Mouse (Mus musculus) neural tube, embryonic 10.5 days (tissue): ENCODE data around the gene Rpl7a.
"Not testable (repeated sequence)": the region's sequence is repeated elsewhere in the genome, so short reads cannot be mapped to it uniquely, and the experiment has no call there.

Source experiments
- DNase-seq: peaks from one replicate; pipeline ENCODE4 v3.0.0-alpha.2; 2017; ENCODE audit warnings: low spot score; ENCODE audit errors: extremely low spot score

Gene Rpl7a

GRCm38 (mm10) chr2:26910124-26910993 is at the start of gene Rpl7a, which contains the start of gene Med22:
Gene Rpl7a (plus strand): TSS chr2:26910764.
Gene Med22 (minus strand): TSS chr2:26910677.
- peak; percentile 99 for DNase-seq

DNA sequence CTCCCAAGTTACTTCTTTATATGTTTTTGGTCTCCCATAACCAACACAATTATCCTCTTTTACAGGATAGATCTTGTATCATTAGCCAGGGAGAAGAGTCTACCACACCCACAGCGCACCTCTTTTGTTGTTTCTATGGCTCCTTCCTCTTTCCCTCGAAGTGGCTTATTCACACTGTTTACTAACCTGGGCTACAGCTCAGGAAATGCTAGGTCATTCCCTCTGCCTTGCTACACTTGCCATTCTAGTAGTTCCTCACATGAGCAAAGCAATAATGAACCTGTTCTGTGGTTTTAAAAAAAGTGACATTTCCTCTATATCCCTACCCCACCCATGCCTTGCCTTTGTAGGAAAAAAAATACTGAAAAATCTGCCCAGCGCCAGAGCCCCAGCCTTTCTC is 47.7 kb upstream of the Rpl7a start:
- DNase-seq = no peak

DNA sequence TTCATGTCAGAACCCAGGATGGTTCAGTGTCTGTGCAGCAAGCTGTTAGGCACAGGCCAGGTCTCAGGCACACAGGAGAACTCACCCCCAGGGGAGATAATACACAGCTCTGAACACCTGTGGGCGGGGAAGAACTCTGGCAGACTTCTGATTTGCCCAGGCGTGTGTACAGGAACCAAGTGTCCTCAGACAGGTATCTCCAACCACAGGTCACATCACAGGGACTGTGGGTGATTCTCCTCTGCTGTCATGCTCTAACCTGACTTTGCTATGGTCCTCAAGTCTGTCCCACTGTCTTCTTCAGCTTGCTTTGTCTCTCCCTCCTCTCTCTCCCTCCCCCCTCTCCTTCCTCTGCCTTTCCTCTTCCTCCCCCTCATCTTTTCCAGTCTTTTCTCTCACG is 45.7 kb upstream of the Rpl7a start, which contains the start of gene Abo:
TSS of gene Abo (minus strand) at position 101 of the 400 bp plus-strand sequence.
- no peak for DNase-seq

GRCm38 (mm10) chr2:26870666-26871065 is 39.9 kb upstream of the Rpl7a start:
- no peak for DNase-seq

- no peak for DNase-seq
Measured at GRCm38 (mm10) chr2:26878571-26878970, 32.0 kb upstream of the Rpl7a start.

DNA sequence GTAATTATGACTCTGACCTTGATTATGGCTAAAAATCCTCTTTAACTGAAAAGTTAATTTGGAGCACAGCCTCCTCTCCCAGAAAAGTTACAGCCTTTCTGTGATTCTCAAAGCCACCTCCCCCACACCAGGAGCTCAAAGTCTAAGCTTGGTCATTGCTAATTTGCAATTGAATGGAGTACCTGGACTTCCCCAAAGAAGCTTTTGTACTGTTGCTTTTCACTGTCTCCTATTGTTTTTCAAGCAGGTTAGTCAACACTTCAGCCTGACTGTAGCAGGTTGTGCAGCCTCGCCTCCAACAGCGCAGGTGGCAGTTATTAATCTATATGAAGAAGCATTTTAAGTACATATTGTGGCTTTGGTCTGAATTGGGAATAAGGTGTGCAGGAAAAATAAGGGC is 25.0 kb upstream of the Rpl7a start:
- DNase-seq = not testable (repeated sequence)

- not testable (repeated sequence) for DNase-seq
Measured at GRCm38 (mm10) chr2:26886170-26886569, 24.4 kb upstream of the Rpl7a start.

GRCm38 (mm10) chr2:26895898-26896297 is 14.7 kb upstream of the Rpl7a start:
- DNase-seq = no peak

DNA sequence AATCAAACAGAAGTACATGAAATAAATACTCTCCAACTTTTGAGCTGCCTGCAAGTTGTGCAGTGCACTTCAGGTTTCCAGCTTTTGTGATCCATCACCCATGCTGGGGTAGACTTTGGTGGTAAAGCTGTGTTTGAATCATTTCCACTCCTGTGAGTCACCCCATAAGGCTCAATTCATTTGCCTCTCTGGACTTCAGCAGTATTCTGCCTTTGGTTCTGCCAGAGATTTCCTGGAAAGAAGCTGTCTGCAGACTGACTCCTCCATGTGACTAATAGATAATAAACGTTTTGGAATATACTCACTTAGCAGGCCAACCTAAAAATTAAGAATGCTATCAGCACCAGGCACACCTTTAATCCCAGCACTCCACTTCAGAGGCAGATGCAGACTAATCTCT is 9.8 kb upstream of the Rpl7a start:
- DNase-seq = no peak

GRCm38 (mm10) chr2:26901834-26902400 is 8.6 kb upstream of the Rpl7a start:
- DNase-seq = no peak

GRCm38 (mm10) chr2:26902467-26903220 is 7.9 kb upstream of the Rpl7a start, which contains the start of gene Surf6:
Gene Surf6 (minus strand): TSS chr2:26902879.
- DNase-seq = peak; percentile 98

GRCm38 (mm10) chr2:26903311-26903710 is 7.3 kb upstream of the Rpl7a start:
- no peak for DNase-seq

- no peak for DNase-seq
Measured at GRCm38 (mm10) chr2:26905936-26906335, 4.6 kb upstream of the Rpl7a start.

DNA sequence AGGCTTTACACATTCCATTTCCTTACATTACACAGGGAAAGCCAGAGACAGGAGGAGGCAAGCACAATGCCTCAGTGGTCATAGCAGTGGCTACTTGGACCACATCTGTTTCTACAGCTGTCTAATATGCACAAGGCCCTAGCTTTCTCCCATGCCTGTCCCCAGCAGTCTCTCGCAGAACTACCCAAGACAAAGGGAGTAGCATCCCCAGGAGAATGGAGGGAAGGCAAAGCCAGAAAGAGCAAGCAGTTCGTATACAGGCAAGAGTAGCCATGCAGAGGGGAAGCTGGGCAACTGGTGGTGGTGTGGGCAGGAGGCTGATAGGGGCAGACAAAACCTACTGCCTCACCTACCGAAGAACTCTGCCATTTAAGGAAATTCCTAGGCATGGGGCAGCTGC is 4.1 kb upstream of the Rpl7a start:
- DNase-seq = no peak

DNA sequence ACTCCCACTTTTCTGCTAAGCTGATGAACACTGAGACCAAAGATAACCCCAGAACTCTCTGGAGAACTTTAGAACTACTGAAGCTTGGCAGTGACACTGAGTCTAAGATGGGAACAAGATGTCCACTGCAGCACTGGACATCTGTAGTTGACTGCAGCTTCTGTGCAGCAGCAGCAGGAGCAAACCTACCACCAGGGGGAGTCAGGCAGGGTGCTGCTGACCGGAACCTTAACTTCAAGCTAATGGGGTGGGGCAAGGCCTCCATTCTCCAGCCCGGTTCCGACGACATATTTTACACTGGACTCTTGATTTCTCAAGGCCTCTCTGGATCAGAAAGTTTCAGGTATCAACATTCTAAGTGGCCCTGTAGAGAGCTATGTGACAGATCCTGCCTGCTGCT is 3.5 kb upstream of the Rpl7a start:
- DNase-seq = peak; percentile 39

DNA sequence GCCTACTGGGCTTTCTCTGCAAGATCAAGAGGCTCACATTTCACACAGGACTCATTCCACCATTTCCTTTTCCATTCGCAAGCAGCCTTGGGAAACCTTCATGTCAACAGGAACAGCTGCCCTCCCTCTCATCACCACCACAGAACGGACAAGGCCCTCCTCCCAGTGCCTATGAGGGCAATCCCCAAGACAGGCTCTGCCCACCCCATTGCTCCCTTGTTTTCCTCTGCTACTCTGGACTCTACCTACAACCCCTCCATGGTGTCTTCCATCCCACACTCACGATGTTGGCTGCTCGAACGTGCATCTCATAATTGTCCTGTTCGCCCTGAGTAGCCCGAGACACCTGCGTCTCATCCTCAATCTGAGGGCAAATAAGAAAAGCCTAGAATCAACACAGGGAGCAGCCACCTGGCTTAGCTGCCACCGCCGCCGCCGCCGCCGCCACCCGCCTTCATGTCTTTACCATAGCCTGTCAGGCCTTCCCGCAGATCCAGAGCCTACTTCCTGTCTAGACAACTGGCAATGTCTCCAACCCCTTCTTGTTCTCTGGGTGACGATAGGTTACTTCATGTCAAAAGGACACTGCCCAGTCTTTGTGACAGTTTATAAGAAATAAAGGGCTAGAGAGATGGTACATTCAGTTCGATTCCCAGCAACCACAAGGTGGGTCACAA is 1.7 kb upstream of the Rpl7a start:
- DNase-seq = no peak

GRCm38 (mm10) chr2:26909387-26909784 is 1.2 kb upstream of the Rpl7a start:
- DNase-seq = no peak

DNA sequence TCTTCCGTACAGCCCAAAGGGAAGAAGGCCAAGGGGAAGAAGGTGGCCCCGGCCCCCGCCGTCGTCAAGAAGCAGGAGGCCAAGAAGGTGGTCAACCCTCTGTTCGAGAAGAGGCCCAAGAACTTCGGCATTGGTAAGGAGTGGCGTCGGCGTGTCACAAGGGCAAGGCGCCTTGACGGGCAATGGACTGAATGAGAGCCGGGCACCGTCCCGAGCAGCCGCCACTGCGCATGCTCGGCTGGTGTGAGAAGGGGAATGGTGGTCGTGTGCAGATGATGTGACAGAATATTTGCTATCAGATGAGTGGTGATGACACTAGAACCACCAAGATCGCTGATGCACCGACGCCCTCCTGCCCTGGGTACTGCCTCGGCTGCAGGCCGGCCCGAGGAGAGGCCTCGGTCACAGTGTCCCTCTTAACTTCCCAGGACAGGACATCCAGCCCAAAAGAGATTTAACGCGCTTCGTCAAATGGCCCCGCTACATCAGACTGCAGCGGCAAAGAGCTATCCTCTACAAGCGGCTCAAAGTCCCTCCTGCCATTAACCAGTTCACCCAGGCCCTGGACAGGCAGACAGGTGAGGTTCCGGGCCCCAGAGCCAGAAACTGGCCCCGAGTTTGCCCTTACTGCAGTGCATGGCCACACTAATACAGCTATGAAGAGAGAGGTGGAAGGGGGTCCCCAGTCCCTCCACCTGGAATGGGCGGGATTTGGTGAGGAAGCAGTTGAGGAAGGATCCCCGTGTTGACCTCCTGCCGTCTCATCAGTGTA is 616 bp downstream of the Rpl7a start:
- DNase-seq = no peak

GRCm38 (mm10) chr2:26912253-26912770 is 1.7 kb downstream of the Rpl7a start:
- DNase-seq = no peak

GRCm38 (mm10) chr2:26913416-26914147 is 3.0 kb downstream of the Rpl7a start:
- DNase-seq = no peak
